Mouse (Mus musculus): Measurements from ENCODE around the gene Arrb1. TPM values are rescaled to one million over a fixed set of nuclear protein-coding genes. Genes with fewer than 3 reads are reported as not detected.

Gene Arrb1
- total and polyA plus RNA-seq, 2 experiments = 6.2 to 6.5 TPM

DNA sequence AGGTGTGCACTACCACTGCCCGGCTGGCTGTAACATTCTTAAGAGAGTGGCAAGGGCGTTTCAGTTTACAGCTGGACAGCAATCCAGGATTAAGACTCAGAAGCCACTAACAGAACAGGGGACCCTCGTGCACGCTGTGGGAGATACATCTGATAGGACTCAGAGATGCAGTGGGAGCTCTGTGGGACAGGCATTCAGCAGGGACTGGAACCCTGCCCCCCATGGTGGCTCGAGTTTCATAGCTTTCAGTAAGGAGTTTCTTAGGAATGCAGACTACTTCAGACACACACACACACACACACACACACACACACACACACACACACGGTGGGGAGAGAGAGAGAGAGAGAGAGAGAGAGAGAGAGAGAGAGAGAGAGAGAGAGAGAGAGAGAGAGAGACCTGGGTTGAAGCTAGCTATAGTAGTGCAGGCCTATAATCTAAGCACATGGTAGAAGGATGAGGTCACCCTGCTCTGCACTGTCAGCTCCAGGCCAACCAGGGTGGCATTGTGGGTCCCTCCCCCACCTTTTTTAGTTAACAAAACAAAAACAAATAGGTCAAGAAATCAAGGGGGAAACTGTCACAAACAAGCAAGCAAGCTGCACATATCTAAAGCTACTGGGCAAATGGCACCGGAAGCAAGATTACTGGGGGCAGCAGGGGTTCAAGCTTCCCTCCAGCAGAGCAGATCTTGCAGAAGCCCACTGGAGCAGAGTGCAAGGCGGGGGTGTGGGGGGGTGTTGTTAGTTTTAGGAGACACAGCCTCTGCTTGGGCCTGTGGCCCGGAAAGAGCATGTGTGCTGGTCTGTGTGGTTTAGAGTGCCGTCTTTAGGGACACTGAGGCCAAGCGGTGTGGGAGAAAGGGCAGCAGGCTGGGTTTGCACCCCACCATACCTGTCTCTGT, 12.6 kb downstream of the Arrb1 start:
- H3K4me3 ChIP-seq (ENCODE audit: insufficient read depth, low read depth, low read length) = no peak overlapping the region
- peaks cover 13% of the 10 kb centered on the region; the same call in 1 of the 2 replicates for H3K4me1 ChIP-seq (ENCODE audit: control insufficient read depth, insufficient read depth, low read length)
- TF ChIP-seq POLR2A (IDR thresholded peaks at IDR 0.05; ENCODE audit: extremely low read depth, insufficient read depth, low read length) = no peak
- no peak for TF ChIP-seq CTCF (IDR thresholded peaks at IDR 0.05; ENCODE audit: low read depth, low read length)
- peak overlapping the region; percentile 14; the same call in 1 of the 2 replicates for H3K27ac ChIP-seq (replicated peaks; ENCODE audit: insufficient read depth, low read depth, low read length)
- 75% methylated on average over 10 of the region's 11 CpGs for WGBS
- no peak for DNase-seq (ENCODE audit: extremely low read depth, low read depth, low spot score)
- H3K9ac ChIP-seq (ENCODE audit: low read depth, low read length) = no peak overlapping the region
- no peaks in the 10 kb centered on the region for H3K27me3 ChIP-seq (ENCODE audit: control insufficient read depth, insufficient read depth, low read length)
- H3K79me2 ChIP-seq (ENCODE audit: control insufficient read depth, insufficient read depth, low read length) = no peaks in the 10 kb centered on the region
- H3K36me3 ChIP-seq (ENCODE audit: control insufficient read depth, insufficient read depth, low read length) = no peaks in the 10 kb centered on the region

- WGBS = 72% methylated on average over 5 of the region's 5 CpGs
- Histone ChIP-seq H3K4me1 (ENCODE audit: control insufficient read depth, insufficient read depth, low read length) (peaks cover 16% of the 10 kb centered on the region), H3K4me3 (ENCODE audit: insufficient read depth, low read depth, low read length) (no peak overlapping the region), H3K27ac (replicated peaks; ENCODE audit: insufficient read depth, low read depth, low read length) (peak overlapping the region; percentile 15), H3K27me3 (ENCODE audit: control insufficient read depth, insufficient read depth, low read length) (no peaks in the 10 kb centered on the region), H3K36me3 (ENCODE audit: control insufficient read depth, insufficient read depth, low read length) (no peaks in the 10 kb centered on the region), H3K9ac (ENCODE audit: low read depth, low read length) (no peak overlapping the region), H3K79me2 (ENCODE audit: control insufficient read depth, insufficient read depth, low read length) (no peaks in the 10 kb centered on the region)
- TF ChIP-seq CTCF (IDR thresholded peaks at IDR 0.05; ENCODE audit: low read depth, low read length) (no peak), POLR2A (IDR thresholded peaks at IDR 0.05; ENCODE audit: extremely low read depth, insufficient read depth, low read length) (no peak)
- no peak for DNase-seq (ENCODE audit: extremely low read depth, low read depth, low spot score)
Observed at GRCm38 (mm10) chr7:99549668-99550067, 14.4 kb downstream of the Arrb1 start.

DNA sequence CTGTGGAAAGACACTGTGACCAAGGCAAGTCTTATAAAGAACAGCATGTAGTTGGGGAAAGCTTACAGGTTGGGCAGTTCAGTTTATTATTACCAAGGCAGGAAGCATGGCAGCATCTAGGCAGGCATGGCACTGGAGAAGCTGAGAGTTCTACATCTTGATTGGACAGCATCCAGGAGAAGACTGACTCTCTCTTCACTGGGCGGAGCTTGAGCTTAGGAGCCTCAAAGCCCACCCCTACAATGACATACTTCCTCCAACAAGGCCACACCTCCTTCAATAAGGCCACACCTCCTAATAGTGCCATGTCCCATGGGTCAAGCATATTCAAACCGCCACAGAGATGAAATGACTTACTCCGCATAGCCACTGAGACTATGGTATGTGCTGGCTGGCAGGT, 16.4 kb downstream of the Arrb1 start:
- no peak overlapping the region for H3K4me3 ChIP-seq (ENCODE audit: insufficient read depth, low read depth, low read length)
- no peaks in the 10 kb centered on the region for H3K79me2 ChIP-seq (ENCODE audit: control insufficient read depth, insufficient read depth, low read length)
- TF ChIP-seq CTCF (IDR thresholded peaks at IDR 0.05; ENCODE audit: low read depth, low read length) = no peak
- TF ChIP-seq POLR2A (IDR thresholded peaks at IDR 0.05; ENCODE audit: extremely low read depth, insufficient read depth, low read length) = no peak
- no peak for DNase-seq (ENCODE audit: extremely low read depth, low read depth, low spot score)
- no peak overlapping the region for H3K27ac ChIP-seq (replicated peaks; ENCODE audit: insufficient read depth, low read depth, low read length)
- H3K9ac ChIP-seq (ENCODE audit: low read depth, low read length) = no peak overlapping the region
- peaks cover 10% of the 10 kb centered on the region for H3K4me1 ChIP-seq (ENCODE audit: control insufficient read depth, insufficient read depth, low read length)
- WGBS = 96% methylated on average over 3 of the region's 3 CpGs
- H3K36me3 ChIP-seq (ENCODE audit: control insufficient read depth, insufficient read depth, low read length) = no peaks in the 10 kb centered on the region
- H3K27me3 ChIP-seq (ENCODE audit: control insufficient read depth, insufficient read depth, low read length) = no peaks in the 10 kb centered on the region

DNA sequence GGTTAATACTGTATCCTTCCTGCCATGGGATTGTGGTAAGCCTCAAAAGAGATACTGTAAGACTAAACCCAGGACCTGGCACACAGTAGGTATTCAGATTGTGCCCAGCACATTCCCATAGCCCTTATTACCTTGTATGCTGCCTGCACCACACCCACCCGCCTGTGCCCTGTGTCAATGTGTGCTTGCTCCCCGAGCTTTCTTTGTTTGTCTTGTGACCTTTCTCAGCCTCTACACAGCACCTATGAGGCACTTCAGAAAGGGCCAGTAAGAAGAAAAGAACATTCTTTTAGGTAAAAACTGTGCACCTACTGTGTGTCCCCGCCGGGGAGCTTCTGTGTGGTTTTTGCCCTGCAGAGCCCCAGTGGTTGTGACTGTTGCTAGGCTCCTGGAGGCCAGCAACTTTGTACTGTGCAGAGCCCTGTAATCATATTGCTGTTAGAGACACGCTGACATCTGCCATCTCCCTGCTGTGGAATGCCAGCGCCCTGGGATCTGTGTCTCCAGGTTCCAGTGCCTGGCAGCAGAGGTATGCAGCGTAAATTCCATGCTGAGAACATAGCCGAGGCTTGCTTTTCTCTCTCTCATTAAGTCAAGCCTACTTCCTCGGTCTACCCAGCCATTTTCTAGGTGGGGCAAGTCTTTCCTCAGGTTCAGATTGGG, 18.1 kb downstream of the Arrb1 start:
- Histone ChIP-seq H3K79me2 (ENCODE audit: control insufficient read depth, insufficient read depth, low read length) (no peaks in the 10 kb centered on the region), H3K9ac (ENCODE audit: low read depth, low read length) (no peak overlapping the region), H3K4me3 (ENCODE audit: insufficient read depth, low read depth, low read length) (no peak overlapping the region), H3K36me3 (ENCODE audit: control insufficient read depth, insufficient read depth, low read length) (no peaks in the 10 kb centered on the region), H3K27me3 (ENCODE audit: control insufficient read depth, insufficient read depth, low read length) (no peaks in the 10 kb centered on the region), H3K4me1 (ENCODE audit: control insufficient read depth, insufficient read depth, low read length) (peaks cover 10% of the 10 kb centered on the region), H3K27ac (replicated peaks; ENCODE audit: insufficient read depth, low read depth, low read length) (no peak overlapping the region)
- DNase-seq (ENCODE audit: extremely low read depth, low read depth, low spot score) = no peak
- TF ChIP-seq CTCF (IDR thresholded peaks at IDR 0.05; ENCODE audit: low read depth, low read length) (no peak), POLR2A (IDR thresholded peaks at IDR 0.05; ENCODE audit: extremely low read depth, insufficient read depth, low read length) (no peak)
- WGBS = 62% methylated on average over 9 of the region's 9 CpGs

DNA sequence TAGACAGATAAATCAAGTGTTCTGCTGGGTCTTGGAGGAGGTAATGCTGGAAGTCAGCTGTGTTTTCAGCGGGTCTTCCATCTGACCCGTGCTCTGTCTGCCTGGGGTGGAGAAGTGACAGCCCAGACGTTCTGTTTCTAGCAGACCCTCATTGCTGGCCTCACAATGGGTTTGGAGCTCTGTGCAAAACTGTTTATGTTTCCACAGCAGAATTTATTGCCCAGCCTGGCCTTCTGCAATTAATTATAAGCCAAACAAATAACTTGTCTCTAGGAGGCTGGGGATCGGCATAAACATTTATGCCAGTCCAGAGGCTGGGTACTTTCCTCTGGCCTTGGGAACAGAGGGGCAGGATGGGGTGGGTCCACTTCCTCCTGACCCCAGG, 18.6 kb downstream of the Arrb1 start:
- WGBS = 57% methylated on average over 4 of the region's 4 CpGs
- H3K27ac ChIP-seq (replicated peaks; ENCODE audit: insufficient read depth, low read depth, low read length) = no peak overlapping the region
- no peak overlapping the region for H3K4me3 ChIP-seq (ENCODE audit: insufficient read depth, low read depth, low read length)
- H3K79me2 ChIP-seq (ENCODE audit: control insufficient read depth, insufficient read depth, low read length) = no peaks in the 10 kb centered on the region
- DNase-seq (ENCODE audit: extremely low read depth, low read depth, low spot score) = no peak
- no peaks in the 10 kb centered on the region for H3K36me3 ChIP-seq (ENCODE audit: control insufficient read depth, insufficient read depth, low read length)
- no peak overlapping the region for H3K9ac ChIP-seq (ENCODE audit: low read depth, low read length)
- TF ChIP-seq POLR2A (IDR thresholded peaks at IDR 0.05; ENCODE audit: extremely low read depth, insufficient read depth, low read length) (no peak), CTCF (IDR thresholded peaks at IDR 0.05; ENCODE audit: low read depth, low read length) (no peak)
- H3K27me3 ChIP-seq (ENCODE audit: control insufficient read depth, insufficient read depth, low read length) = no peaks in the 10 kb centered on the region
- peaks cover 10% of the 10 kb centered on the region for H3K4me1 ChIP-seq (ENCODE audit: control insufficient read depth, insufficient read depth, low read length)

Data from liver, adult 2 months (tissue).